Mouse (Mus musculus): ENCODE data around the gene Polm. TPM values are rescaled to one million over a fixed set of nuclear protein-coding genes. Genes with fewer than 3 reads are reported as not detected.

Polm gene
- total and polyA plus RNA-seq, 3 experiments: 5.4 to 18.3 TPM; not detected in 1

DNA sequence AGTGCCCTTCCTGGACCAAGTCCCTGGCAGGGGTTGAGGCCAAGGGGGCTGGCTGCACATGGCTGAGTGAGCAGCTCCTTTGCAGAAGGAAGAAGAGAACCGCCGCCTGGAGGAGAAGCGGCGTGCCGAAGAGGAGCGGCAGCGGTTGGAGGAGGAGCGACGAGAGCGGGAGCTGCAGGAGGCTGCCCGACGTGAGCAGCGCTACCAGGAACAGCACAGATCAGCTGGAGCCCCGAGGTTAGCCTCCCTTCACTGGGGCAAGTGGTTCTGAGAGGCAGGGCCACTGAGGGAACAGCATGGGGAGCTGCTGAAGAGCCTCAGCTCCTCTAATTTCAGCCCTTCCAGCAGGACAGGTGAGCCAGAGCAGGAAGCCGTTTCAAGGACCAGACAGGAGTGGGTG, 40.9 kb downstream of the Polm start:
- H3K36me3 ChIP-seq (ENCODE audit: control insufficient read depth in 1 of 2, insufficient read depth in 2 of 2, low read length in 2 of 2): peaks cover 0 to 6% of the 10 kb centered on the region in 2 experiments; a peak in 2 of 4 replicates
- DNase-seq (ENCODE audit: low read depth, low spot score): no peak
- H3K27ac ChIP-seq (ENCODE audit: control insufficient read depth, low read depth, low read length): no peak overlapping the region
- H3K4me1 ChIP-seq (ENCODE audit: control insufficient read depth in 1 of 2, insufficient read depth in 2 of 2, low read length in 2 of 2): 0 out of 4 replicates have a peak, but pooled peaks cover 0 to under 1% of the 10 kb centered on the region in 2 experiments
- no peaks in the 10 kb centered on the region for H3K27me3 ChIP-seq (ENCODE audit: control insufficient read depth in 1 of 2, insufficient read depth in 2 of 2, low read length in 2 of 2)
- H3K79me2 ChIP-seq (ENCODE audit: control insufficient read depth, insufficient read depth, low read length, poor library complexity): no peaks in the 10 kb centered on the region
- no peak overlapping the region for H3K4me3 ChIP-seq (ENCODE audit: control insufficient read depth in 1 of 2, insufficient read depth in 1 of 2, low read depth in 2 of 2, low read length in 2 of 2)
- no peaks in the 10 kb centered on the region for H3K9me3 ChIP-seq (replicated peaks; ENCODE audit: insufficient read depth, low read length)
- no peak overlapping the region for H3K9ac ChIP-seq (ENCODE audit: control insufficient read depth, low read depth, low read length, poor library complexity, severe bottlenecking)
- TF ChIP-seq TBP (IDR thresholded peaks at IDR 0.05; ENCODE audit: low read depth, low read length) (no peak), JUND (IDR thresholded peaks at IDR 0.05; ENCODE audit: low read depth, low read length) (no peak), RAD21 (IDR thresholded peaks at IDR 0.05; ENCODE audit: low read depth, low read length) (no peak), ELF1 (IDR thresholded peaks at IDR 0.05; ENCODE audit: low read depth, low read length) (no peak), MAFK (IDR thresholded peaks at IDR 0.05; ENCODE audit: borderline replicate concordance, low read depth, low read length) (no peak), POLR2AphosphoS5 (IDR thresholded peaks at IDR 0.05; ENCODE audit: borderline replicate concordance, low read depth, low read length) (no peak), KAT2A (conservative IDR thresholded peaks at IDR 0.05; ENCODE audit: low read depth, low read length) (no peak), POLR2AphosphoS2 (IDR thresholded peaks at IDR 0.05; ENCODE audit: low read length) (no peak), ZMIZ1 (IDR thresholded peaks at IDR 0.05; ENCODE audit: low read depth, low read length) (no peak), MEF2A (IDR thresholded peaks at IDR 0.05; ENCODE audit: extremely low read depth, insufficient replicate concordance, low read depth, low read length, poor library complexity, severe bottlenecking) (no peak), ZC3H11A (IDR thresholded peaks at IDR 0.05; ENCODE audit: low read depth, low read length) (no peak)

DNA sequence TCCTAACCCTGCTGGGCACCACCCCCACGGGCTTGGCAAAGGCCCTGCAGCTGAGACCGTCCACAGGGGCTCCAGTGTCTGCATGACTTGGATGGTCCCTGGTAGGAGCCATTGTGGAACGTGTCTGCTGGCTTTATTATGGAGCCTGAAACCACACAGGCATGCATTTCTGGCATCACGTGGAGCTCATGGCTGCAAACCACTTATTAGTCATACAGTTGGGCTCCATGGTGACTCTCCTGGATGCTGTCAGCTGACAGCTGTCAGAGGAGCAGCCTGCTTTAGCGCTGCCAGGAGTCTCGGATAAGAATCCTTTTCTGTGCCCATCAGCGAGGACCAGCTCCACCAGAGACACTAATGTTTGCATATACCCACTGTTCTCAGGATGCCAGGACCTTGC, 42.1 kb downstream of the Polm start:
- no peak for DNase-seq (ENCODE audit: low read depth, low spot score)
- Histone ChIP-seq H3K9ac (ENCODE audit: control insufficient read depth, low read depth, low read length, poor library complexity, severe bottlenecking) (no peak overlapping the region), H3K4me1 (ENCODE audit: control insufficient read depth in 1 of 2, insufficient read depth in 2 of 2, low read length in 2 of 2) (no peaks in the 10 kb centered on the region), H3K36me3 (ENCODE audit: control insufficient read depth in 1 of 2, insufficient read depth in 2 of 2, low read length in 2 of 2) (peaks cover 0 to 6% of the 10 kb centered on the region in 2 experiments; a peak in 2 of 4 replicates), H3K79me2 (ENCODE audit: control insufficient read depth, insufficient read depth, low read length, poor library complexity) (no peaks in the 10 kb centered on the region; the same call in 1 of the 2 replicates), H3K27ac (ENCODE audit: control insufficient read depth, low read depth, low read length) (no peak overlapping the region), H3K9me3 (replicated peaks; ENCODE audit: insufficient read depth, low read length) (no peaks in the 10 kb centered on the region), H3K27me3 (ENCODE audit: control insufficient read depth in 1 of 2, insufficient read depth in 2 of 2, low read length in 2 of 2) (no peaks in the 10 kb centered on the region), H3K4me3 (ENCODE audit: control insufficient read depth in 1 of 2, insufficient read depth in 1 of 2, low read depth in 2 of 2, low read length in 2 of 2) (no peak overlapping the region)
- TF ChIP-seq USF2 (IDR thresholded peaks at IDR 0.05; ENCODE audit: borderline replicate concordance in 1 of 2, insufficient read depth in 1 of 2, low read depth in 1 of 2, low read length in 2 of 2) (no peak), MYC (IDR thresholded peaks at IDR 0.05; ENCODE audit: low read depth, low read length) (no peak), CHD2 (IDR thresholded peaks at IDR 0.05; ENCODE audit: low read length) (no peak), POLR2AphosphoS5 (IDR thresholded peaks at IDR 0.05; ENCODE audit: borderline replicate concordance, low read depth, low read length) (no peak), E2F4 (IDR thresholded peaks at IDR 0.05; ENCODE audit: borderline replicate concordance, low read depth, low read length) (no peak), SIN3A (IDR thresholded peaks at IDR 0.05; ENCODE audit: low read length) (no peak), MYB (IDR thresholded peaks at IDR 0.05; ENCODE audit: low read depth, low read length) (no peak), MAX (IDR thresholded peaks at IDR 0.05; ENCODE audit: low read length) (no peak), RAD21 (IDR thresholded peaks at IDR 0.05; ENCODE audit: low read depth, low read length) (no peak), TCF12 (IDR thresholded peaks at IDR 0.05; ENCODE audit: low read depth, low read length) (no peak), JUND (IDR thresholded peaks at IDR 0.05; ENCODE audit: low read depth, low read length) (no peak)

Data from MEL (cell line).